Mouse (Mus musculus): ENCODE measurements around the gene 1700028J19Rik.
A peak's percentile ranks its signal among the peaks of the same experiment; 100 is the strongest.

1700028J19Rik gene

DNA sequence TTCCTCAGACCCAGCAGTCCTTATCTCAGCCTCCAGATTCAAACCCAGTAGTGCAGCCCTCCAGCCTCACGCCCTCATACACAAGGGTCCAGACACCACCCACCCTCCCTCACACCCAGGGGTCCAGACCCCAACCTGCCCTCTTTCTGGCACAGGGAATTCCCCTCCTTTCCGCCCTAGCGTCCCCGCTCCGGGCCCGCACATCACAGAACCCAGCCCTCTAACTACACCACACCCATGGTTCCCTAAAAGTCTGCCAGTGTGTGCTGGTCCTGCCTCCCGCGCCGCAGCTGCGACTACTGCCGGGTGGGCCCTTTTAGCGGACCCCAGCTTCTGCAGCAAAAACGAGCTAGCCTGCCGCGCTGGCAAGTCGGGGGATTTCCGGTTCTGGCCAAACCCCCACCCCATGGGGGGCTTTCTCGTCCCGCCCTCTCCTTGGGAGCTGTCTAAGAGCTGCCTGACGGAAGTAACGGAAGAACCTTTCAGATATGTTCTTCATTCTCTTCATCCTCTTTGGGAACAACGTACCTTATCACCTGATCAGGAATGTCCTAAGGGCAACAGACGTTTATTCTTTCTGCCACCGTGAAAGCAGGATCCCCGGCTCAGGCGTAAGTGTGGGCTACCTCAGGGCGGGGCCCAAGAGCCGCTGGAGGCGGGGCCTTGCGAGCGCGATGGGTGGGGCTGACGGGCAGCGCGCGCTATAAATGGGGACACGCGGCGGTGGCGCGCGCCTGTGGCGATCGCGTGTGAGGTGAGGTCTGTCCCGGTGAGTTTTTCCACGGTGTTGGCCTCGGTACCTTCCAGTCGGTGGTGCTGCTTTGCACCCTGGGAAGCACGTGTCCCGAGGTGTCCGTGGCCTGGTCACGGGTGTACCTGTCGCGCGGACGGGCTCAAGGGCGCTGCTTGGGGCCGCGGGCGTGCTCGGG, at the start of gene 1700028J19Rik, which contains the start of gene 2410002F23Rik:
1700028J19Rik (minus strand) TSS at position 641 of the 929 bp plus-strand sequence.
2410002F23Rik (plus strand) TSS at position 668 of the 929 bp plus-strand sequence.
- peak; percentile 96 for DNase-seq (ENCODE audit: low read depth)

DNA sequence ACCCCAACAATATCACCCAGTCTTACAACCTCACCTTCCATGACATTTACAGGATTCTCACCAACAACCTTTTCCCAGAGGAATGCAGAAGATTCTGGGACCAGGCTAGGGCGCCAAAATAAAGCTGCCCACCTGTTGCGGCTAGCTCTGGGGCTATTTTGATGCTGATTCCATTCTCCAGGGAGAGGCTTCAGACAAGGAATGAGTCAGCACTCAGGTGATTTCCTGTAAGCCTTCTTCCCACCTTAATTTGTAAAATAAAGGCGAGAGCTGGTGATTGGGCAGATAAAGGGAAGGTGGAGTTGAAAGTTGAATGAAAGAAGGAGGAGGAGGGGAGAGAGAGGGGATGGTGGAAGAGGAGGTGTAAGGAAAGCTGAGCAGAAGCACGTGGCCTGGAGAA, 44.9 kb upstream of the 1700028J19Rik start:
- DNase-seq (ENCODE audit: low read depth): no peak

DNA sequence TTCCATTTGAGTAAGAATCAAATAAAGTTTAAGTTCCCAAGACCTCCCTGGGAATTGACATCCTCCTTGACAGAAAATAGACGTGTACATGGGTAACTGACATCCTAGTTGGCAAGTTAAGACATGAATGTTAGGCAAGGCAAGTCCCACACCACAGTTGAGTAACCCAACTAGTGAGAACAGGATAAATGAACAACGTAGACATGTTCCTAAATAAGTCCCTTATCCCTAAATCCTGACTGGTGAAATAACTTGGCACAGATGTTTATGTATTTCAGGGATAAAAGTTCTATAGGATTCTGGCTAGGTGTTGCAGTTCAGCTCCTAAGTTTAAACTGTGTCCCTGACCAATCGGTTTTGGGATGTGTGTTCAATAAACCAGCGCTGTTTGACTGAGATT, 44.5 kb upstream of the 1700028J19Rik start:
- DNase-seq (ENCODE audit: low read depth): no peak

DNA sequence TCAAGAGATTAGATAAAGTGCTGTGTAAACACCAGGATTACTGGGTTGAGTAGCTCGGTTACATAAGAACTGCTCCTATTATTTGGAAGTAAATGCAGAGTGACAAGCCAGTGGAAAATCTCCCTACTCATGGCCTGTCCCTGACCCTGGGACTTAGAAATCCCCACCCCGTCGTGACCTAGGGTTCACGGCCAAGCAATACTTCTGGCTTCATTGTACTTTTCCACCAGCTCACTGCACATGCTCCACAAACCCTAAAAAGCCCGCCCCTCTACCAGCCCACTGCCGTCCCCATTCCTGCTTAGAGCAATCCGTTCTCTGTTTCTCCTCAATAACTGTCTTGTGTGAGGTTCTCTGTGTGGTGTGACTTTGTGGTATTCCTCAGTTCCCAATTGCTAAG, 41.3 kb upstream of the 1700028J19Rik start:
- DNase-seq (ENCODE audit: low read depth): no peak

DNA sequence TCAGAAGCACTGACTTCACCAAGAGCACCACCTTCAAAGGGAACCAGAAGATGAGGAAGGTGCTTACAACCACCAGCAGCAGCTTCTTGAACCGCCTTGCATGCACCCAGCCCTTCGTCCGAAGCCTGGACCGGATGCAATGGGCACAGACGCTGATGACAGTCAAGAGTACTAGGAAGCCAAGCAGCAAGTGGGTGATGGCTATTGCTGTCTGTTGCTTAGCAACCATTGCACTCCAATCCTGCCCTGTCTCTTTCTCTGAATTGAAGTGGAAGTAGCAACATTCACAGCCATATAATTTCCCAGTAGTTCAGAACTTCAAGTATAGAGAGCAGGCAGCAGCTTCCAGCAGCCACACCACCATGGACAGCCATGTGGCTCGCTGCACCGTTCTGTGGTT, 35.1 kb upstream of the 1700028J19Rik start:
- DNase-seq (ENCODE audit: low read depth): no peak

DNA sequence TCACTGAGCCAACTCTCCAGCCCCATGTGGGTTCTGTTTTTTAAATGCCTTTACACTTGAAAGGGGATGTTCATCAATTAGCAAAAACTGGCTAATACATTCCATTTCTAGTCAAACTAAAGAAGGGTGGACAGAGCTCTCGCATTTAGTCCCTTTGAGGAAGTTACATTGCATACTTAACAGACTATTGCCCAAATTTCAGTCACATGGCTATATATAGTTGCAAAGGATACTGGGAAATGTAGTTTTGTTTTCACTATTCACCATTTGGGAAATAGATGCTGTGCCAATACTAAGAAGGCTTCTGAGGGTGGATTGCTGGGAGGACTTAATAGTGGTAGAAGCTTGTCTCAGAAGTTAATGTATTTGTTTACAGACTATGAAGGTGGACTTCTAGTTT, 34.5 kb upstream of the 1700028J19Rik start:
- no peak for DNase-seq (ENCODE audit: low read depth)

DNA sequence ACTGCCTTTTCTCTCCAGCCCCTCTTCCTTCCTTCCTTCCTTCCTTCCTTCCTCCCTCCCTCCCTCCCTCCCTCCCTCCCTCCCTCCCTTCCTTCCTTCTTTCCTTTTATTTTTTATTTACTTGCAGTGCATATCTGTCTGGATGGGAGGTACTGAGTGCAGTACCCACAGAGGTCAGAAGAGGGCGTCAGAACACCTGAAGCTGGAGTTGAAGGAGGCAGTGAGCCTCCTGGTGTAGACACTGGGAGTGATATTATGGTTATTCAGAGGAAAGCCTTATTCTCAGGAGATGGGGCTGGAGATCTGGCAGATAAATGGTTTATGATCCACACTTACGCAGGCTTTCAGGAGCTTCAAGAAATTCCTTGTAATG, 30.7 kb upstream of the 1700028J19Rik start:
- peak; percentile 49 for DNase-seq (ENCODE audit: low read depth)

DNA sequence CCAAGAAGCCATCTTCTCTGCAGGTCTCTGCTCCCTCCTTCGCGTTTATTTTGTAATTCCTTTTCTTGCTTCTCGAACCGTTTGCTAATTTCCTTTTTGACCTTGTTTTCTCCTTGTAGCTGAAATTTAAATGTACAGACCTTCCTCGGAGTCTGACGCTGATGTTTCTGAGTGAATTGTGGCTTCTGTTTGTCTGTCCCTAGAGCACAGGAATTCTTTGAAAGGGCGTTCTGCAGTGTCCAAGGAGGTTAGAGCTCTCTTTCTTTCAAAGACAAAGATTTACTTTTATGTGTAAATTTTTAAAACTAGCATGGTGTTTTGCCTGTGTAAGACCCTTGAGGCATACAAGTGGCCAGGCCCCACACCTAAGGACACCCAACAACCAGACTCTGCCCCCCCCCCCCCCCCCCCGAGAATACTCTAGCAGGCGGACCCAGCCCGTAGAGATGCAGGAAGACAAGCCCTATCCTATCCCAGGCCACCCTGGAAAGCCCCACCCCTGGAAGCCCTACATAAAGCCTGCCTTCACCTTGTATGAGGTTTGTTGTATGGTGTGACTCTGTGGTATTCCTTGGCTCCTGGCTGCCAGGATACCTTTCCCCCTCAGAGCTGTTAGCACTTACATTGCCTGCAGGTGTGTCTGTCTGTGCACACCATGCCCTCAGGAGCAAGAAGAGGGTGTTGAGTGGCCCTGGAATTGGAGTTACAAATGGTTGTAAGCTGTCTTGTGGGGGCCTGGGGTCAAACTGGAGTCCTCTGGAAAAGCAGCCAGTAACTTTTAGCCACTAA, 30.2 kb upstream of the 1700028J19Rik start:
- DNase-seq (ENCODE audit: low read depth): no peak

DNA sequence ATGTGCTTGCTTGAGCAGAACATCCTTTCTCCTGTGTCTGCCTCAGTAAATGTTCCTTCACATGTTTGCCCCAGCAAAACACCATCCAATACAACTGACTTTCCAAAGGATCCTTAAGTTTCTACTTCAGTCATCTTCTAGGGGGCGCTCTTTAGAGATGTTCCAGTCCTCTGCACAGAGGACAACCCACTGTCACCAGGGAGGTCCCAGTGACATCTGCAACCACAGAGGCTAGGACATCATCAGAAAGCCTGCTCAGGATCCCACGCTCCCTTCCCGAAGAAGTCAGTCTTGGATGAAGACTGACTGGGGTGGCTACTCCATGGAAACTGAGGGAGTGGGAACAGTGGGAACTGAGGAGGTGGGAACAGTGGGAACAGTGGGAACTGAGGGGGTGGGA, 29.1 kb upstream of the 1700028J19Rik start:
- DNase-seq (ENCODE audit: low read depth): no peak

DNA sequence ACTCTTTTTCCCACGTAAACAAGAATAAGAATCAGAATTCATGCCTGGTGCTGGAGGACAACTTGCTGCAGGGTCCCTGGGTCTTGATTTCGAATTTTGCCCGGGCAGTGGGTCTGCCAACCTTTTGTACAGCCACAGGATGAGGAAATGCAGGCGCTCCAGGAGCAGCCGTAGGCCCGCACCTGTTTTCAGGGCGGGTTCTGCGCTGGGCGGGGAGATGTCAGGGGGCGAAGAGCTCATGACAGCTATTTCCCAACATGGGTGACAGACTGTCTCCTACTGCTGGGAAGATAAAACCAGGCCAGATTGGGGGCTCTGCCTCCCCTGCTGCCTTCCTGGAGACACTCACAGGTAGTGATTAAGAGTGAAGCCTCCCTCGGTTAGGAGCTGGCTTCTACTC, 27.6 kb upstream of the 1700028J19Rik start:
- DNase-seq (ENCODE audit: low read depth): no peak

DNA sequence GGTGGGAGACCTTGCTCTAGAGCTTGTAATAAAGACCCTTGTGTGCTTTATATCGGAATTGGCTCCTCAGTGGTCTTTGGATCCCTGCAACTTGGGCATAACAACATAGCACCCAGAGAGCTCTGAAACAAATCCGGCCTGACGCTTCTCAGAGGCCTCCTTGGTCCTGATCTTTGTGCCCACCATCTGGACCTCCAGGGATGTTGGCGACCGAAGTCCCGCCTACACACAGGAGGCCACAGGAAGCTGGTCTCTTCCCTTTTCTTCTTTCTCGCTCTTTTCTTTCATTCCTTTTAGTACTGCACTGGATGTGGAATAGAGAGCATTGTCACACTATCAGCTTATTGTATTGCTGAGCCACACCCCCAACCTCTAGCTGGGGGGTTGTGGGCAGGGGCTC, 27.0 kb upstream of the 1700028J19Rik start:
- DNase-seq (ENCODE audit: low read depth): no peak

DNA sequence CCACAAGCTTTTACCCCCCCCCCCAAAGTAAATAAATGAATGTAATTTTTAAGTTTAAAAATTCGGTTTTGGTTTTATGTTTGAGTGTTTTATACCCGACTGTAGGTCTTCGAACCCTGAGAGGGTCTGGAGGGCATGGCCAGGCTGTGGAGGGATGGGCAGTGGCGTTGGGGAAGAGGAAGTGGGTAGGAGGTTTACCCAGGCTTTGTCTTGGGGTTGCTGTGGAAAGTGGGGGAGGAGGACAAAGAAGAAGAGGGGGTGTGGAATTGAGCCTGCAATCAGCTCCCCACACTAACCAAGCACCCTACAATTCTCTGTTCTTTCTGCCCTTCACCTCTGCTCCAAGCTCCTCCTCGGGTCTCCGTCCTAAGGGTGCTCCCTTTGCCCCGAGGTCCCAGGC, 26.1 kb upstream of the 1700028J19Rik start:
- no peak for DNase-seq (ENCODE audit: low read depth)

DNA sequence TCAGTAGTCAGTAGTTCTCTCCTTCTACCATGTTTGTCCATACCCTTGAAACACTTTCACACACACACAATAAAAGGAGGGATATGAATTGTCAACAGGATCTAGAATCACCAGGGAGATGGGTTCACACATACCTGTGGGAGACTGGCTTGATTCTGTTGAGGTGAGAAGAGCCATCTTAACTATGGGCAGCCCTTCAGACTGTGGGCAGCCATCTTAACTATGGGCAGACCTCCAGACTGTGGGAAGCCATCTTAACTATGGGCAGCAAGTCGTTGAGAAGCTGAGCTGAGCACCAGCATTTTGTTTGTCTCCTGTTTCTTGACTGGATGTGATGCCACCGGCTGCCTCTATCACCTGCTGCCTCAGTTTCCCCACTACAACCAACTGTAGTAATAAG, 24.8 kb upstream of the 1700028J19Rik start:
- DNase-seq (ENCODE audit: low read depth): peak; percentile 31

DNA sequence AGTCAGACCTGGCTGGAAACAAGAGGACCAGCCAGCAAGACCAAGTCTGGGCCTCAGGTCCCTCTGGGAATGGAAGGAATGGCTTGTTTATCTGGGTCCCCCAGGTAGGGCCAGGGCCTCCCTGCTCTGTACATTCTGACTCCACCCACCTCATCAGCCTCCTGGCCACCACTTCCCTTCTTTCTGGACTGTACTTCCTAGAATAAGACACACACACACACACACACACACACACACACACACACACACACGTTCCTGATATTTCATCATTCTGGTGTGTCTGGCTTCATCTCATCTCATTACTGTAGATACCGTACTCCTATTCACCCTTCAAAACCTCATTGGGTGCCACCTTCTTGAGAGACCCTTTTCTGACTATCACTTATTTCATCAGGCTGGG, 22.9 kb upstream of the 1700028J19Rik start:
- no peak for DNase-seq (ENCODE audit: low read depth)

DNA sequence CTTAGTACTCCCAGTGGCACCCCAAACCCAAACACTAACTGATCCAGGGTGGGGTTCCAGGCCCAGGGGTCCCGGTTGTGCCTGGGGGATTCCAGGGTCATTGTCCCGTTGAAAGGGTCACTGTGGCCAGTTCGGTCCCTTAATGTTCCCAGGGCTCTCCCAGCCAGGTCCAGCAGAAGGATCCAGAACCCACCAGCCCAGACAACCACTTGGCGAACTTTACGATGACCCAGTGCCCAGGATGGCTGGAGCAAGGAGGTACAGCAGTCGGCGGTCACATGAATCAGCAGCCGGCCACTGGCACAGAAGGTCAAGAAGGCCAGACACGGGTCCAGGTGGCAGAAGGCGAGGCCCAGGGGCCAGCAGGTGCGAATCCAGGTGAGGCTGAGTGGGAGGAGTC, 21.6 kb upstream of the 1700028J19Rik start:
- DNase-seq (ENCODE audit: low read depth): no peak

DNA sequence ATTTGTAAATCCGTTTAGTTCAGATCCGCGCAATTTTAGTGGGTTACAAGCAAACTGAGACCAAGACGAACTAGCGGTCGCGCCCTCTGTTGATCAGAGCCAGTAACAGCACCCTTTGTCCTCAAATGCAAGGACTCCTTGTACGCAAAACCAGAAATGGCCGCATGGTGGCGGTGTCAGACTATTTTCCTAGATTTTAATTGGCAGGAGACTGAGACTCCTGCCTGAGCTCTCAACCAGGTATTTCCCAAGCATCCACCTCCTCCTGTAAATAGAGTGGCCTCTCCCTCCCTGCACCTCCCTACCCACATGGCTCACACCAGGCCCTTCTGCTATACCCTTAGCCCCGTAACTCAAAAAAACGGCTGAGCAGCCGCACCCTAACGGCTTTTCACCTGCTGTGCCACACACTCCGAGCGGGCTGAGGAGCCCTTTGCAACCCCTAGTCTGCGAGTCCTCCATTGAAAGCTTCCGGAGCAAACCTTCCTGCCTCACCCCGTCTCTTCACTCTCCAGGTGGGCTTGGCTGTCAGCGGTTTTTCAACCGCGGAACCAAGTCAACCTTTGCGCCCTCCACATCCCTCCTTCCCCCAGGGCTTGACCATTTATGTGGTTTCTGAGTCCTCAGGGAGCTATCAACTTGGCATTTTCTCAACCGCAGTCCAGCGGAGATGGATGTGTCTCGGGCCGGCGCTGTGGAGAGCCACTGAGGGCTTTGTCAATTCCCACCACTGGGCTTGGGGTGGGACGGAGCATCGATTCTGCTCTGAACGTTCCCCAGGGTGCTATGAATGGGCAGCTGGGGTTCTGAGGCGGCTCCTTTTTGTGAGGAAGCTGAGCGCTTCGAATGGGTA, 16.5 kb upstream of the 1700028J19Rik start:
- peak; percentile 96 for DNase-seq (ENCODE audit: low read depth)

DNA sequence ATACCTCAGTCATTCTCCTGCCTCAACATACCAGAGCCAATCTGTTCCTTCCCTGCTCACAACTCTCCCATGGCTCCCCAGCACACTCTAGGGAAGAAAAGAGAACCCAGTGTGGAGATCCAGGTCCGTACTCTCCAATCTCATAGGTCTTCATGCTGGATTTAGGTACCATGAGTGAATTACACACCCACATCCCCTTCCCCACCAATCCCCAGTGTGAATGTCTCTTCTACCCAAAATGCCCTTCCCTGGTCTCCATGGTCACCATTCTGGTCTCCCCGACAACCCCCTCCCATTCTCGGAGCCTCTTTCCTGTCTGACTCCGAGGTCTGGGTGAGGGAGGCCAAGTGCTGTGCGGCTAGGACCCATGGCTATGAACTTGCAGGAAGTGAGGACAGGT, 14.7 kb upstream of the 1700028J19Rik start, which contains the start of gene Gm15517:
Gm15517 (plus strand) TSS at position 301 of the 400 bp plus-strand sequence.
- no peak for DNase-seq (ENCODE audit: low read depth)

DNA sequence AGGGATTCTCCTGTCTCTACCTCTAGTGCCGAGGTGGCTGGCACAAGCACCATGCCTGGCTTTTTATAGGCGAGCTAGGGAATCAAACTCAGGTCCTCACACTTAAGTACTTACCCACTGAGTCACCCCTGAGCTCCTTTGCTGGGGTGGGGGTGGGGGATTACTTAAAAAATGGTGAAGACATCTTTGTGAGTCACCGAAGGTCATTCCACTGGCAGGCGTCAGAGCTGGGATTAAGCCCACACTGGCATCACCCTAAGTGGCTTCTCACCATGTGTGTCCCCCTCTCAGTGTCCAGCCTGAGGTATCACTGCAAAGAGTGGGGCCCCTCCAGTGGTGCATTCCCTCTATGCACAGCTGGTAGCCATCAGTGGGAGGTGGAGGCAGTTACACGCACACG, 13.9 kb upstream of the 1700028J19Rik start:
- no peak for DNase-seq (ENCODE audit: low read depth)

DNA sequence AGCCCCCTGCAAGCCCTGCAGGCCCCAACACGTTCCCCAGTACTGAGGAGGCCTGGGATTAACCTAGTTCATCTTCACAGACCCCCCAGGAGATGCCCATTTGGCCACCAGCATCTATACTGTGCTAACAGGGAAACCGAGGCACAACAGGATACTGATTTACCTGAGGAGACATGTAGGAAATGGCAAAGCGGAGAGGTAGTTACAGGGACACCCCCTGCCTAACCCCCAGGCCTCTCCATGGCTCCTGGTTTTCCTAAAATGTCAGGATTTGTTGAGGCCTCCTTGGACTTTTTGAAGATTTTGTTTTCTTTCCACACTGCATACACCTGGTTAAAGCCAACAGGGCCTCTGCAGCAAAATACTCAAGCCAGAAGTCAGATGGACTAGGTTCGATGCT, 10.8 kb upstream of the 1700028J19Rik start, which contains the start of gene Acp4:
Acp4 (minus strand) TSS at position 101 of the 400 bp plus-strand sequence.
- no peak for DNase-seq (ENCODE audit: low read depth)

DNA sequence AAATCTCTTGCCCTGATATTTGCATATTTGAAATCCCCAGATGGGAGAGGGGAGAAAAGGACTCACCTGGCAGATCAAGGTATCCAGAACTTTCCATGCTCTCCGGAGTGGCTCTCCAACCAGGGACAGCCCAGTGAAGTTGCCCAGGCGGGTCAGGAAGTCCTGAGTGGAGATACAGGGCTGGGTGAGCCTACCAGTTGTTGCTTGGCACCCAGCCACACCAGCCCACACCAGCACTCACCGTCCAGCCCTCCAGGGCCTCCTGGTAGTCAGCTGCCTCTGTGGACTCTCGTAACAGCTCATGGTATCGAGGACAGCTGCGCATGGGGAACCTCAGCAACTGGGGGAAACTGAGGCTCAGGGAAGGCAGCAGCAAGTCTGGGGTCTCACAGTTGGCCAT, 8.4 kb upstream of the 1700028J19Rik start:
- DNase-seq (ENCODE audit: low read depth): no peak

DNA sequence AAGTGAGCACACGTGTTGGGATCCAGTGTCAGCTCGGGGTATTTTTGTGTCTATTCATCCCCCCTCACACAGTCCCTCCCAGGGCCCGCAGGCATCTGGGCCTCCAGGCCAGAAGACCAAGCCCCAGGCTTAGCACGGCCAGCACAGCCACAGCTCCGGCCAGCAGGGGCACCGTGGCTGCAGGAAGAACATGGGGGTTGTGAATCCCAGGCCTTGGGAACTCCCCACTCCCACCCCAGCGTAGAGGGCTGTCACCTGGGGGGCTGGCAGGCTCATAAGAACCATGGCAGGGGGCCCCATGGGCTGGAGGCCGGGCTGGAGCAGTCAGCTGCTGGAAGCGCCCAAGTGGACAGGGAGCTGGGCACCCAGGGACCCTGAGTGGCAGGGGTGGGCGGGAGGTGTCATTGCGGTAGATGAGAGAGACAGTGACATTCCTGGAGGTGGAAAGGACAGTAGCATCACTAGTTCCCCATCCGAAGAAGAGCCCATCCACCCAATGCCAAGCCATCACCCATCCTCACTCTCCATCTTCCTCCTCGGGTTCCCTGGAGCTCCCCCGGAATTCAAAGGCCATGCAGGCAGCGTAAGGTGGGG, 6.6 kb upstream of the 1700028J19Rik start:
- no peak for DNase-seq (ENCODE audit: low read depth)
